Mouse (Mus musculus) embryonic facial prominence, embryonic 12.5 days (tissue): Measurements from ENCODE around the gene Nop14. TPM values are rescaled to one million over a fixed set of nuclear protein-coding genes. Genes with fewer than 3 reads are reported as not detected.
A peak's percentile ranks its signal among the peaks of the same experiment; 100 is the strongest.

Experiments used
- ATAC-seq: fragments of 200-750 bp; cut with Nextera tagmentation; 2 replicates; pipeline ENCODE4 v1.8.0; 2017; ENCODE audit not compliant: insufficient number of reproducible peaks, insufficient read depth, low FRiP score, low TSS enrichment
- H3K27ac ChIP-seq: fragments of 300-500 bp; sonication (generic); 2 replicates; pipeline ENCODE4 v1.5.1; 2016; ENCODE audit warnings: mild to moderate bottlenecking
- H3K27me3 ChIP-seq: fragments of 300-500 bp; sonication (generic); 2 replicates; pipeline ENCODE4 v1.6.1; 2016; ENCODE audit warnings: mild to moderate bottlenecking, moderate library complexity
- H3K36me3 ChIP-seq: fragments of 300-500 bp; sonication (generic); 2 replicates; pipeline ENCODE4 v1.6.1; 2016; ENCODE audit warnings: mild to moderate bottlenecking
- H3K4me1 ChIP-seq: fragments of 300-500 bp; sonication (generic); 2 replicates; pipeline ENCODE4 v1.6.1; 2016
- H3K4me2 ChIP-seq: fragments of 300-500 bp; sonication (generic); replicated peaks from 2 replicates; pipeline ENCODE4 v1.6.1; 2016; ENCODE audit warnings: mild to moderate bottlenecking, moderate library complexity
- H3K4me3 ChIP-seq: fragments of 300-500 bp; sonication (generic); 2 replicates; pipeline ENCODE4 v1.5.1; 2016; ENCODE audit warnings: mild to moderate bottlenecking
- H3K9ac ChIP-seq: fragments of 300-500 bp; sonication (generic); 2 replicates; pipeline ENCODE4 v1.6.1; 2016; ENCODE audit warnings: mild to moderate bottlenecking, moderate library complexity
- H3K9me3 ChIP-seq: fragments of 300-500 bp; sonication (generic); 2 replicates; pipeline ENCODE4 v1.6.1; 2016; ENCODE audit warnings: mild to moderate bottlenecking, moderate library complexity
- WGBS: fragments of 180-500 bp; shearing (Covaris S2); methylation state at CpG from one replicate; pipeline ENCODE4 v1.1.7; 2016; 5-methylcytosine and 5-hydroxymethylcytosine counted together
- polyA plus RNA-seq: library from polyadenylated mRNA; unstranded; fragments of >200 nt; fragmentation: Nextera tagmentation; extraction: Ambion mirVana; gene quantifications from 2 replicates; pipeline ENCODE4 v1.2.1, GENCODE M21; 2016

Nop14 gene
- 26.8 and 32.8 TPM in 2 replicates for polyA plus RNA-seq

GRCm38 (mm10) chr5:34659686-34660590 lies at the start of gene Nop14, which contains the start of gene Grk4:
Gene Nop14, minus strand, starts transcription at chr5:34660148.
Gene Grk4, plus strand, starts transcription at chr5:34660379.
- Histone ChIP-seq H3K27me3 (no peaks in the 10 kb centered on the region), H3K4me3 (peak within 1 kb of the TSS; percentile 81), H3K9ac (peak within 1 kb of the TSS; percentile 74), H3K27ac (peak within 1 kb of the TSS; percentile 80), H3K9me3 (no peaks in the 10 kb centered on the region), H3K4me2 (peak within 1 kb of the TSS; percentile 82), H3K36me3 (peaks cover 24% of the 10 kb centered on the region), H3K4me1 (peaks cover 5% of the 10 kb centered on the region)
- peak; percentile 100 for ATAC-seq
- under 1% methylated on average over 60 of the region's 60 CpGs for WGBS

GRCm38 (mm10) chr5:34708436-34708835 lies 48.5 kb upstream of the Nop14 start:
- Histone ChIP-seq H3K9ac (no peak overlapping the region), H3K36me3 (no peaks in the 10 kb centered on the region), H3K9me3 (no peaks in the 10 kb centered on the region), H3K27me3 (no peaks in the 10 kb centered on the region), H3K4me2 (no peak overlapping the region), H3K4me3 (no peak overlapping the region), H3K27ac (no peak overlapping the region), H3K4me1 (no peaks in the 10 kb centered on the region)
- WGBS = 86% methylated on average over 1 of the region's 1 CpGs
- ATAC-seq = no peak

- Histone ChIP-seq H3K9me3 (no peaks in the 10 kb centered on the region), H3K9ac (no peak overlapping the region), H3K27ac (no peak overlapping the region), H3K4me1 (no peaks in the 10 kb centered on the region), H3K4me3 (no peak overlapping the region), H3K36me3 (no peaks in the 10 kb centered on the region), H3K27me3 (no peaks in the 10 kb centered on the region), H3K4me2 (no peak overlapping the region)
- WGBS = 77% methylated on average over 5 of the region's 5 CpGs
- no peak for ATAC-seq
Measured at GRCm38 (mm10) chr5:34695521-34695920, 35.6 kb upstream of the Nop14 start.

GRCm38 (mm10) chr5:34692782-34693181 lies 32.8 kb upstream of the Nop14 start:
- Histone ChIP-seq H3K27ac (no peak overlapping the region), H3K36me3 (no peaks in the 10 kb centered on the region), H3K9ac (no peak overlapping the region), H3K4me3 (no peak overlapping the region), H3K9me3 (no peaks in the 10 kb centered on the region), H3K4me2 (no peak overlapping the region), H3K27me3 (no peaks in the 10 kb centered on the region), H3K4me1 (no peaks in the 10 kb centered on the region)
- 54% methylated on average over 2 of the region's 2 CpGs for WGBS
- no peak for ATAC-seq

- Histone ChIP-seq H3K27ac (no peak overlapping the region), H3K9ac (no peak overlapping the region), H3K4me2 (no peak overlapping the region), H3K4me3 (no peak overlapping the region), H3K4me1 (no peaks in the 10 kb centered on the region), H3K36me3 (no peaks in the 10 kb centered on the region), H3K27me3 (no peaks in the 10 kb centered on the region), H3K9me3 (no peaks in the 10 kb centered on the region)
- 93% methylated on average over 1 of the region's 1 CpGs for WGBS
- no peak for ATAC-seq
Measured at GRCm38 (mm10) chr5:34689868-34690267, 29.9 kb upstream of the Nop14 start.

GRCm38 (mm10) chr5:34670280-34670679 lies 10.3 kb upstream of the Nop14 start:
- 77% methylated on average over 4 of the region's 4 CpGs for WGBS
- H3K4me1 ChIP-seq = no peaks in the 10 kb centered on the region
- H3K4me3 ChIP-seq = no peak overlapping the region
- H3K27me3 ChIP-seq = no peaks in the 10 kb centered on the region
- H3K36me3 ChIP-seq = 0 out of 2 replicates have a peak, but pooled peaks cover 3% of the 10 kb centered on the region
- no peak overlapping the region for H3K27ac ChIP-seq
- no peak overlapping the region for H3K4me2 ChIP-seq
- no peak for ATAC-seq
- no peaks in the 10 kb centered on the region for H3K9me3 ChIP-seq
- no peak overlapping the region for H3K9ac ChIP-seq

- H3K9ac ChIP-seq = no peak overlapping the region
- H3K27me3 ChIP-seq = no peaks in the 10 kb centered on the region
- H3K9me3 ChIP-seq = no peaks in the 10 kb centered on the region
- 82% methylated on average over 2 of the region's 2 CpGs for WGBS
- no peak overlapping the region for H3K4me3 ChIP-seq
- no peaks in the 10 kb centered on the region for H3K4me1 ChIP-seq
- ATAC-seq = no peak
- no peak overlapping the region for H3K27ac ChIP-seq
- no peak overlapping the region for H3K4me2 ChIP-seq
- 0 out of 2 replicates have a peak, but pooled peaks cover 3% of the 10 kb centered on the region for H3K36me3 ChIP-seq
Measured at GRCm38 (mm10) chr5:34669493-34669892, 9.5 kb upstream of the Nop14 start.

GRCm38 (mm10) chr5:34663231-34663630 lies 3.3 kb upstream of the Nop14 start:
- 100% methylated on average over 2 of the region's 2 CpGs for WGBS
- no peak for ATAC-seq
- Histone ChIP-seq H3K9me3 (no peaks in the 10 kb centered on the region), H3K36me3 (no peaks in the 10 kb centered on the region), H3K4me2 (no peak overlapping the region), H3K27me3 (no peaks in the 10 kb centered on the region), H3K27ac (no peak overlapping the region), H3K4me1 (peaks cover 5% of the 10 kb centered on the region), H3K9ac (no peak overlapping the region), H3K4me3 (no peak overlapping the region)

GRCm38 (mm10) chr5:34661909-34662308 lies 2.0 kb upstream of the Nop14 start:
- H3K27me3 ChIP-seq = no peaks in the 10 kb centered on the region
- no peak for ATAC-seq
- peaks cover 7% of the 10 kb centered on the region; the same call in 1 of the 2 replicates for H3K36me3 ChIP-seq
- no peak overlapping the region for H3K4me3 ChIP-seq
- H3K4me2 ChIP-seq = no peak overlapping the region
- H3K9me3 ChIP-seq = no peaks in the 10 kb centered on the region
- 83% methylated on average over 4 of the region's 4 CpGs for WGBS
- H3K4me1 ChIP-seq = peaks cover 5% of the 10 kb centered on the region
- no peak overlapping the region for H3K27ac ChIP-seq
- no peak overlapping the region for H3K9ac ChIP-seq

GRCm38 (mm10) chr5:34660591-34661130 lies 713 bp upstream of the Nop14 start:
- peak overlapping the region; percentile 81 for H3K4me3 ChIP-seq
- peak overlapping the region; percentile 80 for H3K27ac ChIP-seq
- under 1% methylated on average over 57 of the region's 57 CpGs for WGBS
- H3K36me3 ChIP-seq = peaks cover 17% of the 10 kb centered on the region
- no peak; the same call in 1 of the 2 replicates for ATAC-seq
- peaks cover 5% of the 10 kb centered on the region for H3K4me1 ChIP-seq
- no peaks in the 10 kb centered on the region for H3K9me3 ChIP-seq
- peak overlapping the region; percentile 55 for H3K9ac ChIP-seq
- H3K4me2 ChIP-seq = peak overlapping the region; percentile 53
- no peaks in the 10 kb centered on the region for H3K27me3 ChIP-seq

- H3K4me2 ChIP-seq = no peak overlapping the region
- 93% methylated on average over 8 of the region's 8 CpGs for WGBS
- no peaks in the 10 kb centered on the region for H3K27me3 ChIP-seq
- peaks cover 5% of the 10 kb centered on the region for H3K4me1 ChIP-seq
- no peaks in the 10 kb centered on the region for H3K9me3 ChIP-seq
- no peak overlapping the region for H3K27ac ChIP-seq
- H3K36me3 ChIP-seq = peaks cover 44% of the 10 kb centered on the region
- no peak overlapping the region for H3K4me3 ChIP-seq
- ATAC-seq = no peak
- H3K9ac ChIP-seq = no peak overlapping the region
Measured at GRCm38 (mm10) chr5:34657556-34657955, 2.4 kb downstream of the Nop14 start.

GRCm38 (mm10) chr5:34654881-34655280 lies 5.1 kb downstream of the Nop14 start:
- 90% methylated on average over 9 of the region's 9 CpGs for WGBS

More at GRCm38 (mm10) chr5:34654881-34655280, 5.1 kb downstream of the Nop14 start:
- Histone ChIP-seq H3K27ac (no peak overlapping the region), H3K27me3 (no peaks in the 10 kb centered on the region), H3K4me3 (no peak overlapping the region), H3K4me2 (no peak overlapping the region), H3K9ac (no peak overlapping the region), H3K4me1 (peaks cover 5% of the 10 kb centered on the region), H3K36me3 (peaks cover 70% of the 10 kb centered on the region), H3K9me3 (no peaks in the 10 kb centered on the region)
- no peak for ATAC-seq
